Mouse (Mus musculus) neutrophil, adult 83 days (primary cell): ENCODE results near the gene Pter. TPM values are rescaled to one million over a fixed set of nuclear protein-coding genes. Genes with fewer than 3 reads are reported as not detected.

Source experiments
- total RNA-seq, 2 experiments: library from RNA; stranded (reverse); gene quantifications; one replicate each; pipeline ENCODE4 v1.2.4; 2023

The Pter gene
- total RNA-seq: 1 to 10 TPM; 1.1 to 1.8 TPM

GRCm38 (mm10) chr2:12923804-12924591 is at the start of gene Pter:
TSS of gene Pter (plus strand) at chr2:12924041.

GRCm38 (mm10) chr2:13011472-13011871 is 87.6 kb downstream of the Pter start, which contains the start of gene C1ql3:
TSS of gene C1ql3 (minus strand) at chr2:13011806.

Other genes with a start within 250 kb of the Pter start
- not detected for gene C1ql3, start 87.8 kb downstream of the Pter start, total RNA-seq